Mouse (Mus musculus): ENCODE measurements around the gene Impg1.

The Impg1 gene

DNA sequence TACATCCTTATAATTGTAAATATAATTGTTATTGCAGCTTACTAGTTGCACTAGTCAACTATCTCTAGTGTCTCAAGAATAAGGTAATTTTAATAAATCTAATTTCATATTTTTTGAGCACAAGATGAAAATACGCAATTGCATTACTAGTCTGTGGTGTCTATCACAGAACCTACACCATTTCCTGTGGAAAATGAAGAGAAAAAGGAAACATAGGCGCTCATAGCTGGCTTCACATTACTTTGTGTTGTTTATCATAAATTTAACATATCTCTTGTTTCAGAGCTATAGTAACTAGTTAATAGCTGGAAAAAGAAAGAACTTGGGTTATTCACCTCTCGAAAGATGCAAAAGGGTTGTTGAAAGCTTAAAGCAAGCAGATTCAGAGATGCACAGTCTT lies 182.9 kb downstream of the Impg1 start:
- no peak for DNase-seq (ENCODE audit: low spot score)

DNA sequence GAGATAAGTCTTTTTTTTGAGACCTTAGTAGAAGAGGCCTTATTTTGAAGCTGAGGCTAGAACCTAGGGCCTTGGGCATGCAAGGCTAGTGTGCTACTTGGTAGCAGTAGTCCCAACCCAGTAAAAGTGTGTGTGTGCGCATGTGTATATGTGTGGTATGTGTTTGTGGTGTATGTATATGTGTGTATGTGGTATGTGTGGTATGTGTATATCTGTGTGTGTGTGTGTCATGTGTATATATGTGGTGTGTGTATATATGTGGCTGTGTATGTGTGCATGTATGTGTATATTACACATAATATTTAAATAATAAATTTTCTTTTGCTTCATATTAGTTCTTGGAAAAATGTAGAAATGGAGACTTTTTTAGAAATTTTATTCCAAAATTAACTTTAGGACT lies 184.6 kb downstream of the Impg1 start:
- DNase-seq (ENCODE audit: low spot score), result no peak

DNA sequence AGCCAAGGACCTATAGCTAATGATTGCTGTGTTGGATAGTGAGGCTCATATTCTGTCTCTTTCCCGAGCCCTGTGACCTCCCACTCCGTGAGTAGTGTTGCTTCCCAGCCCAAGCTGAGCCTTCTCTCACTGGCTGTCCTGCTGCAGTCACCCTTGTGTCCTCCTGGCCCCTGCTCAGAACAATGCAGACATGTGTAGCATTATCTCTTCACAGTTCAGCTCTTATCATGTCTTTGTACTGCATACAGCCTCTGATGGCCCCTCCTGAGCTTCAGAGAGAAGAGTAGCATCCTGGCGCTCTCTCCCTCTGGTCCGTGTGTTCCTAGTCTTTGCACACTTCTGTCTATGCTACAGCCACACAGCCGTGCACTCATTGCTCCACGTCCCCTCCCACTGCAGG lies 187.5 kb downstream of the Impg1 start:
- DNase-seq (ENCODE audit: low spot score), result no peak

DNA sequence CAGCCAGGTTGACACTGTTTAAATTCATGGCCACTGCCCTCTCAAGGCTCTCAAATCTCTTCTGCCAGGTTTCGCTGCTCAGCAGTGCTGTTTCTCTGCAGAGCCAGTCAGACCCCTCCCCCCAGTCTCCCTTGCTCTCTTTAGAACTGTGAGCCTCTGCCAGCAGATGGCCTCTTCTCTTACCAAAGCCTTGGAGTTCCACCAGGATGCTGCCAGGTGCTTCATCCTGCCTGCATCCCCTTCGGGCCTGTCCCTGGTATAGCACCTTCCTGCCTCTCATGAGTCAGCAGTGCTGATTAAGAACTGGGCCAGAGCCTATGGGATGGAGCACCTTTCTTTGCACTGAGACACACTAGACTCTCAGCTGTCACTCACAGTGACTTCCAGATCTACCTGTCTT lies 188.1 kb downstream of the Impg1 start:
- no peak for DNase-seq (ENCODE audit: low spot score)

DNA sequence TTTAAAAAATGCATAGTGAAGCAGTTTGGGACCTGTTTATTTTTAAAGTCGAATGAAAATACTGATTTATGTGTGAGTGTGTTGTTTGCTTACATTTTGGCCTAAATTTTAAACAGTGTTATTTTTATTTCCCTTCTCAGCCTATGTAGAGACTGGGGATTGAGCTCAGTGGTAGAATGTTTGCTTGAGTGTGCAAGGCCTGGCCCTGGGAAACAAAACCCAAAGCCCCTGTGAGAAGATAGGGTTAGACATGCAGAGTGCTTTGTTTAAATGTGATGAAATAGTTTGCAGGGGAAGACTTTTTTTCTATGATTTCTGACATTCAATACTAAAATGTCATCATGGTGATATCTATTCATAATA lies 189.5 kb downstream of the Impg1 start:
- no peak for DNase-seq (ENCODE audit: low spot score)

DNA sequence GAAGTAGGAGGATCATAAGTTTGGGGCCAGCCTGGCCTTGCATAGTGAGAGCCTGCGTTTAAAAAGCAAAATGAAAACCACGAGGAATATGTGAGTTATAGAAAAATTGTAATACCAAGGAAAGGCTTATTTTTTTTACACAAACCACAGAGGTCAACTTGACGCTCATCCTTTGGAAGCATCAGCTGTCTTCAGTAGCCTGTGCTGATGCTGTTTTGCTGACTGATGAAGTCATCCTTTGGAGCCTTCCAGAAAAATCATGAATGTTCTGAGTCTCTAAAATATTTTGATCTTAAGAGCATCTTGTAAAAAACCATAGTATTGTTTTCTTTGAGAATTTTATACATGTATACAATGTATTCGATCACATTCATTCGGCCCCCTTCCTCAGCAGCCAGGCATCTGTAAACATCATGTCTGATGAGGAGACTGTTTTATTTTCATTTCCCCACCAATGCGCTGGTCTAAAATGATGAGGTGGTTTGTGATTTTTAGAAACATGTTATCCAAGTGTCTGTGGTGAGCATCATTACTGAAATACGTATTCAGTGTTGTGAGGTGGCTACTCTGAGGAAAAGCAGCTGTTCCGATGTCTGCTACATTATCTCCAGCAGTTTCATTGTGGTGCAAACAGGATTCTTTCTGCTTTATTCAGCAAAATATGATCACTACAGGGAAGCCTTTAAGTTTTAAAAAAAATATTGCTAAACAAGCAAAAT lies 190.1 kb downstream of the Impg1 start:
- DNase-seq (ENCODE audit: low spot score), result no peak

DNA sequence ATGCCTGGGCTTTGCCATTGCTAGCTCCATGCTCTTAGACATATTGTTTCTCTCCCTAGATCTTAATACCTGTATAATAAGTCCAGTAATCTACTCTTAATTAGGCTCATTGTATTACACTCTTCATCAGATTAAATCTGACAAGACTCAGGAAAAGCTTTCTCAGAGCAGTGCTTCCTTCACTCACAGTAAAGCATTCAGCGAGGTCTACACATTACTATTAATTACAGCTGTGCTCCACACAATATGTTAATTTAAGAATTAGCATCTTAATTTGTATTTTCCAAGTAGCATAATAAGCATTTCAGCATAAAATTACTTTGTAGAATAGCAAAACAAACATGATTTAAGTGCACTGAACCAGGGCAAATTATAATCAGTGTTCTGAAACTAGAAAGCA lies 192.3 kb downstream of the Impg1 start:
- no peak for DNase-seq (ENCODE audit: low spot score)

DNA sequence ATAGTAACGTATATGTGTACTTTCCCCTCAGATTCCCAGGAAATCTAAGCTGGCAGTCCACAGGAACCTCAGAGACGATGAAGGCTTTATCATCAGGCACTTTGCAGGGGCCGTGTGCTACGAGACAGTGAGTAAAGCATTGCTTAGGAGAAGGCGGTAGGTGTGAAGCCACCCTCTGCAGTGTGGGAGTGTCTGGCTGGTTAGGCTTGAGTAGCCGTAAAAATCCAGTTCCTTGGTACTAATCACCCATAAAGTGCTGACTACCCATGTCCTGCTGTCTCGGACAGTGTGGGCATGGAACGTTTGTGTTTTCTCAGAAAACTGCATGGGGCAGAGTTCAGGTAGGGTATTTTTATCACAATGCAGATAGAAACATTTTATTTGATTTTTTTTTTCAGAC lies 195.7 kb downstream of the Impg1 start:
- no peak for DNase-seq (ENCODE audit: low spot score)

DNA sequence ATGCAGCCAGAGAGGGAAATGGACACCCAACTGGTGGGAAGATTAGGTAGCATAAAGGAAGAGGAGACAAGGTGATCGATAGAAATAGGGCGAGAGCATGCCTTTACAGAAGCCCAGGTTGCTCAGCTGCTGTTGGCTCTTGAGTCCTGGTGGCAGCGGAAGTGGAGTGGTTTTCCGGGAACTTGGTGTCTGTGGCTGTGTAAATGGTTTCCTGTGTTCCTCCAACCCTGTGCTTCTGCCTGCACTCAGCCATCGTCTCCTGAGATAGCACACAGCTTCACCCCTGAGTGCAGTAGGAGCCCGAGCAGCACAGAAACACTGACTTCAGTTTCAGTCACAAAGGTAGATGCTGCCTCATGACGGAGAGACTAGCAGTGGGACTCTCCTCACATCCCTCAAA lies 198.8 kb downstream of the Impg1 start:
- DNase-seq (ENCODE audit: low spot score), result no peak

DNA sequence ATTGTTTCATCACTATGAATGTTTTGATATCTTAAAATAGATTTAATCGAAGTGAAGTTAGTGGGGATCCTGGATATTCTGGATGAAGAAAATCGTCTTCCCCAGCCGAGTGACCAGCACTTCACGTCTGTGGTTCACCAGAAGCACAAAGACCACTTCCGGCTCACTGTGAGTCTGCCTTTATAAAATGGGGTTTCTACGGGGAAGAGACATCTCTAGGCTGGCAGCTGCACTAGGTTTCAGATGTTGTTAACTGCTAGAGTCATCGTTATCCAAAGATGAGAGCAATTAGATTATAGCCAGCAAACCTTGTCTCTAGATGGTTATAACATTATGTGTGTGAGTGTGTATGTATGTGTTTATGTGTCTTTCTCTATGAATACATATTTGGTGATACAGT lies 199.2 kb downstream of the Impg1 start:
- no peak for DNase-seq (ENCODE audit: low spot score)

Data from left cerebral cortex, adult 11 months (tissue).